Mouse (Mus musculus): ENCODE results near the gene Cpne4.

Gene Cpne4

DNA sequence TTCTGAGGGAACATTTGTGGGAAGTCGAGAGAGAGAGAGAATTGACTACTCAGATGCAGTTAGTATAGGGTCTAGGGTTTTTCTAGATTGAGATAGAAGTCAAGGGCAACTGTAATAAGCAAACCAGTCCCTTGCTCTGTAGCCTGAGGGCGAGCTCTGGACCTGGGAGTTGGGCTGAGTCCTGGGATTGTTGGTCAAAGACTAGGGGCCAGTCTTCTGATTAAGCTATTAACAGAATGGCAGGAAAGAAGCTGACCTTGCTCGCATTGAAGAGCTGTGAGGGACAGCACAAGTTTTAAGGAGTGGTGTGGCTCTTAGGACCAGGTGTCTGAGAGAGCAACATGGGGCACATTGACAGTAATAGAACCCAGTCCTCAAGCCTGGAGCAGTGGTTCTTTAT, 140.0 kb downstream of the Cpne4 start:
- DNase-seq (ENCODE audit: low spot score in 2 of 2), result no peak

DNA sequence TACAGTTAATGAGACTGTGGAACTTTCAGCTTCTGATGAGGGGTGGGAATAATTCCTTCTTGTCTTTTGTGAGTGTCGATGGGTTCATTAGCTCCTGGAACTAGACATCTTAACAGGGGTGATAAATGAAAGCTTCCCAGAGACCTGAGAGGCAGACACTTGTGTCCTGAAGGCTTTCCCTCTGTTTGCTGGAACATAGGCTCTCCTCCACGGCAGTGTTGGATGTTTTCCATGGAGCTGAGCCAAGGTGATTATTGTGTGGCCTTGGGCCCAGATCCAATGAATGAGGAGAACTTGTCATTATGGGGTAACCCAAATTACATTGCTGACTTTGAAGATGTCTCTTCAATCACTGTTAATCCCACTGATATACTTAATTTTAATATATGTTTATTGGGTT, 146.1 kb downstream of the Cpne4 start:
- DNase-seq (ENCODE audit: low spot score in 2 of 2), result peak; percentile 35 to 75

DNA sequence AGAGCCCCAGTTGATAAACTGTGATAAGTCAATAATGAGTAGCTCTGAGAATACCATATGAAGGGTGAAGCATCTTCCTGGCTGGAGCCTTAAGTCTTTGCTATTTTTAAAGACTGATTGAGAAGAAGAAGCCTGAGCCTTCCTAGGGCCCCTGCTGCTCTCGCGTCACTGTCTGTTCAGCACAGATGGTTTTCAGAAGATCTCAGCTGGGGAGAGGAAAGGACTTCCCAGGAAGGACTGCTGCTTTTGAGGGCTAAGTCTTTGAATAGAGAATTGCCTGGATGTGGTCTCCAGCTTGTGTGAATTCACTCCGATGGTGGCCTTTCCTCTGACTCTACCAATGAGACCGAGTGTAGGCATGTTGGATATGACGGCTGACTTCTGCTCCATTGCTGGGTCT, 163.7 kb downstream of the Cpne4 start:
- DNase-seq (ENCODE audit: low spot score in 2 of 2), result no peak

DNA sequence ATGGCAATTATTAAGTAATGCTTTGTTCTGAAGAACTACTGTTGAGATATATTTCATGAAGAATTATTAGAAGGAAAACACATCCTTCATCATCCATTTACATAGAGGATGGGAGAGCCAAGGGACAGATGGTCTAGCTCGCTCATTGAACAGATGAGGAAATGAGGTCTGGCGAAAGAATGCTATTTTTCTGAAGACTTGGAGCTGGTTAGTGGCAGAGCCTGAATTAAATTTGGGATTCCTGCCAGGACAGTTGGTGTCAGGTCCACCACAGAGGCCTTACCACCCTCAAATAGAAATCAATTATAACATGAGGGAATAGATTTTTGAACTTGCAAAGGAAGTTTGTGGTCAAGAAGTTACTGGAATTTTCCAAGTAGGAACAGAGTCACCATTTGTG, 178.2 kb downstream of the Cpne4 start:
- DNase-seq (ENCODE audit: low spot score in 2 of 2), result no peak

DNA sequence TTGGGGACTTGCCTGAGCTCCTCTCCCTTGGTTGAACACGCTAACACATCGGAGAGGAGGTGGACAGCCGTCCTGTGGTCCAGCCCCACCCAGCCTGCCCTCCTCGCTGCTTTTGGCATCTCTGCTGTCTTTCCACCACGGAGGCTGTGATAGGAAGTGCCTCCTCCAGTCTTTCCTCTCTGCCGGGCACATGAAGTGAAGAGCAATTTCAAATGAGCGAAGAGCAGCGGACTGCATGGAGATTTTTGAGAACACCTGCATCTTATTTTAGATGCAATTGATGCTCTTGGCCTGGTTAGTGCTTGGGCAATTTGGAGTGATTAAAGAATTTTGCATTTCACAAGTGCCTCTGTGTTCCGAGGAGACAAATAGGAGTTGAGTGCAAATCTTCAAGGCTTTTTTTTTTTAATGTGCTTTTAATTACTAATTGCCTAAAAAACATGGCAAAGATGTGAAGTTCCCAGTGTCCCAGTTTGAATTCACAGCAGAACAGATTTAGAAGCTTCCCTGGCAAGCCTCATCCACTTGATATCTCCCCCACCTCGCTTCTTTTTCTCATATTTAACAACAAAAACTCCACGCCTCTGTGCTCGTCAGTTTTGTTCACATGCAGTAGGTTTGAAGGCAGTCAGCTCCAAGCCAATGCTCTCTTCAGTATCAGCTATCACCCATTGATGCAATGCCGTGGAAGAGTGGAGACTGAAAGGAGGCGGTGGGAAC, 195.7 kb downstream of the Cpne4 start:
- no peak for DNase-seq (ENCODE audit: low spot score in 2 of 2)

DNA sequence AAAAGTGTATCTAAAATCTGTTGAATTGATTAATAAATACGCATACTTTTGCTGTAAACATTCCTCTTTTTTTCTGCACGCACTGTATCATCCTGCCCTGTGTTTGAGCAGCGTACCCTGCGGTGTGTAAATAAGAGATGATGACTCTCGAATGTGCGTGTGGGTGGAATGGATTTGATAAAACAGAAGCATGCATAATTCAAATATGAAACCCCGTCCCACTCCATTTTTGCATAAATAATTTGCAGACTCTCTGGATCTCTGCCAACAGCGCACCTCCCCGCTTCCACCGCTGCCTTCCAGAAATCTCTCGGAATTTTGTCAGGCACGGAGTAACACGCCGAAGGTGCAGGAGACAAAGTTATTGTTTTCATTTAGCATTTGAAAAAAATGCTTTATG, 208.4 kb downstream of the Cpne4 start:
- no peak for DNase-seq (ENCODE audit: low spot score in 2 of 2)

DNA sequence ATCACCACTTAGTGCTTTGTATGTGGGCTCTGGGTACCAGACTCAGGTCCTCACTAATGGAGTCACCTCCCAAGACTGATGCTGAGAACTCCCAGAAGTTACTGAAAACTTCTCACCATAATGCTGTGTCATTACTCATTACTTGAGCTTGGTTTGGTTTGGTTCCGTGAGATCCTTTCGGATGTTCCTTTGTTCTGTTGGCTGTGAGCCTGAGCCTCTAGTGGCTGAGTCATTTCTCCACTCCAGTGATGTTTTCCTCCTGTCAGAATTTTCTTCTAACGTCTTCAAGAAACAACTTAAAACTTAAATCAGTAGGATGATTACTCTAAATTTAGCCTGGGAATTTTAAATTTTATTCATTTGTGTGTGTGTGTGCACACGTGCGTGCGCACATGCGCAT, 212.9 kb downstream of the Cpne4 start:
- DNase-seq (ENCODE audit: low spot score in 2 of 2), result no peak

DNA sequence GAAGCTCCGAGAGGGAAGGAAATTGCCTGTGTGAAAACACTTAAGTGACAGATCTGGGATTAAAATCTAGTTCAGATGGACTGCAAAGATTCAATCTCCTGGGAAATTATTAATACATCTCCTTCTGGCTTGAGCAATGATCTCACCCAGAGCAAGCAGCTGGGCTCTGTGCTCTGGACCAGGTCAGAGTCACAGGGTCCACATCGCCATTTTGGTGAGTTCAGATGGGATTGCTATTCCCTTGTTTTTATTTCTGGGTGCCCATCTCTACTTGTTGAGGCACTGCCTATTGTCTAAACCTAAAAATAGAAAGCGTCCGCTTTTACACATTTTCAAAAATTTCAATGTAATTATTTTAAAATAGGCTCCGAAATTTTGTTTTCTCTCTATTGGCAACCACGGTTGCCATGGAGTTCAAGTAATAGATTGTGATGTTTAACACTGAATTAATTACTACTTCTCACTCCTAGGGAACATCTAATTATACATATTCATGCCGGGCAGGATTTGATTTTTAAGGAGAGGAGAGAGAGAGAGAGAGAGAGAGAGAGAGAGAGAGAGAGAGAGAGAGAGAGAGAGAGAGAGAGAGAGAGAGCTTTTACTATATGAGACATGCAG, 229.2 kb downstream of the Cpne4 start:
- no peak for DNase-seq (ENCODE audit: low spot score in 2 of 2)

DNA sequence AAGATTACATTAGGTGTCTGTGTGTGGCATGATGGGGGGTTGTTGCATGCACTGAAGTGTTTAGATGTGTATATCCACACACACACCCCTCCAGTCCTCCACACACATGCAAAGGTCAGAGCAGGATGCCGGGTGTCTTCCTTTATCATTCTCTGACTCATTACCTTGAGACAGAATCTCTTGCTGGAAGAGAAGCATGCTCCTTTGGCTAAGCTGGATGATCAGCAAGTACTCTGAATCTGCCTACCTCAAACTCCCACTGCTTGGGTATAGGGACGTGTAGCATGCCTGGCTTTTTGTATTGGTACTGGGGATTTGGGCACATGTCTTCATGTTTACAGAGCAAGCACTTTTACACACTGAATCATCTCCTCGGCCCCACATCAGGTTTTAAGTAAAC, 230.0 kb downstream of the Cpne4 start:
- no peak for DNase-seq (ENCODE audit: low spot score in 2 of 2)

DNA sequence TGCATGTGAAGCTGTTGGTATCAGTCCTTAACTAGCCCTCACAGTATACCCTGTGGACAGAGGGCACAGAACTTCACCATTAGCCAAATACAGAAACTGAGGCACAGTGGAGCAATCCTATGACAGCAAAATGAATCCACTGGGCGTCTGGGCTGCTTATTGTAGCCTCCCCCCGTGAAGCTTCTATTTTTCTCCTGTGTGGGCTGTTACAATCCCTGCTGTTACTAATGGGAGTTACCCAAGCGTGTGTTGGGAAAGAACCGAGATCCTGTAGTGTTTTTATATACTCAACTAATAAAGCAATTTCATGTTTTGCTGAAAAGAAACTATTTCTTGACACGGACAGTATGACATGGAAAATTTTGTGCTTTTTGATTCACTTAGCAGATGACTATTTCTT, 230.7 kb downstream of the Cpne4 start:
- no peak for DNase-seq (ENCODE audit: low spot score in 2 of 2)

DNA sequence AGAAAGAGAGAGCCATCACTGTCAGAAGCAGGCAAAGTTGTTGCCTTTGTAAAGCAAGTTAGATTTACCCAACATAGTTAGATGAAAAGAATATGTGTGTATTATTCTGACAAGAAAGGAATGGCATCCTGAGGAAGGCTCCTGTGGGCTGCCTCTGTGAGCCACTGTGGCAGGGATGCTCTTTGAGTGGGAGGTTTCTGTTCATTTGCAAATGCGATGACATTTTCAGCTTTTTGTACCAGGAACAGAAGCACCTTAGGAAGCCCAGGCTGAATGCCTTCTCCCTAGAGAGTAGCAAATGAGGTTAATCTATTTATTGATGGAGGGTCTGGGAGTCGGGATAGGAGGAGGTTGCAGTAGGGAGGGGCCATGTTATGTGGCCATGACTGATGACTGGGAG, 249.5 kb downstream of the Cpne4 start:
- DNase-seq (ENCODE audit: low spot score in 2 of 2), result no peak

DNA sequence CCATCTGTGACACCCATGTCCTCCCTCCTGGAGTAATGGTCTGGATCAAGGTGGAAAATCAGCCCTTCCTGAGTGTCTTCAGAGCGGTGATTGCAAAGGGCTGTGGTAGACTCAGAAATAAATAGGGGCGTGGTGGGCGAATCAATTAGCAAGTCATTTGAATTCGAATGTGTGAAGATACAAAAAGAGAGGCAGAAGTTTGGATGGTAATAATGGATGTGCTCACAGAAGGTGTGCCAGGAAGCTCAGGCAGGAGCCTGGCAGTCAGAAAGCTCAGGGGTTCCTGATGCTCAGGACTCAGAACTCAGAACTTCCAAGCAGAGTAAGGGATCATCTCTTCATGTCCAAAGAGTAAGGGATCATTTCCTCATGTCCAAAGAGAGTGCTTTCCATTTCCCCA, 257.7 kb downstream of the Cpne4 start:
- no peak for DNase-seq (ENCODE audit: low spot score in 2 of 2)

DNA sequence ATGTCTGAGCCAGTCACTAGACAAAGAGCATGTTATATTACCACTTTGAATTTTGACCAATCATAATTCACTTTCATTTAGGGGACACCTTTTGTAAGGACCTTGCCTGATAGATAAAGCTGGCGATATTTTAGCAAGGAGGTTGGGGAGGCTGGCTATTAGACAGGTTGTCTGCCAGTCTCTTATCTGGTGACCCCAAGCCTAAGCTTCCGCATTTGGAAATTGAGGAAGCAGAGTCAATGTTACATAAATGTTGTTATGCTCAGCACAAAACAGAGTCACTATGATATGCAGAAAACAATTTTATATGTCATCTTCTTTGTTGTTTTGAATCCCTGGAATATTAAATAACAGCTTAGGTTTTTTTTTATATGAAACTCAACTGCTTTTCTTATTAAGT, 267.6 kb downstream of the Cpne4 start:
- DNase-seq (ENCODE audit: low spot score in 2 of 2), result no peak

DNA sequence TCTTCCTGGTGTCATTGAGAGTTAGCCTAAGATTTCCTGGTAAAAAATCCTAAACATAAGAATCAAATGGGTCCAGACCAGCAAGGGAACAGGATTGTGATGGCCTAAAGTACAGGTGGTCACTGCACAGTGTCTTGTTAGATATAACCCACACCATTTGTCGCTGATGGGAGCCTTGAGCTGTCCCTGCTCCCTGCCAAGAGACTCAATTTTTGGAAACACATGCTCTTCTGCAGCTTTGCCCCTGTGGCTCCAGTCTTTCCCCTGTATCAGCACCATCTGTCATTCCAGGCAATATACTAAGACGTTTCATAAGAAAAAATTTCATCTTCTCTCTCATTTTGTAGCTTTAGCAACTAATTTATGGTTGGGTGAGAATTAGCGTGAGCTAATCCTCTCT, 281.6 kb downstream of the Cpne4 start:
- no peak for DNase-seq (ENCODE audit: low spot score in 2 of 2)

DNA sequence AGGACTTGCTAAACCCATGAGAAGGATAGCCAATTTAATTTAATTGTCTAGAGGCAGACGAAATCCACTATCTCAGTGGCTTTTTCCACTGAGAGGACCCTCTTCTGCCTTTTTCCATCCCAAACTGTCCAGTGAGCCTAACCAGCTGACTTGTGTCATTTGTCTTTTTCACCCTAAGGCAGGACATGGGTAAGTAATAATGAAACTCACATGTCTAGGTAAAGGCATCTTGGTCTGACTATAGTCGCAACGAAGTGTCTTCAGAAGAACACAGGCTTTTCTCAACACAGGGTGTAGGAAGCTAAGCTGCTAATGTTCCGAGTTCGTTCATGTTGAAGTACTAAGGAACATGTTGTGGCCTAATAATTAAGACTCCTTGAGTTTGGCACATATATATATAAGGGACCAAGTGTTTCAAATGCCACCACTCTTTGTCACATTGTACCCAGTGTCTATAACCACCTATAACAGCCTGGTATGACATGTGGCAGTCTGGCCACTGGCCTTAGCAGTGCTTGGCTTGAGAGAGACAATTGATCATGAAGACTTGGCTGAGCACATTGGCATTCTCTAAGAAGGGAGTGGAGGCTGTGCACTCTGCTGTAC, 286.0 kb downstream of the Cpne4 start:
- no peak for DNase-seq (ENCODE audit: low spot score in 2 of 2)

DNA sequence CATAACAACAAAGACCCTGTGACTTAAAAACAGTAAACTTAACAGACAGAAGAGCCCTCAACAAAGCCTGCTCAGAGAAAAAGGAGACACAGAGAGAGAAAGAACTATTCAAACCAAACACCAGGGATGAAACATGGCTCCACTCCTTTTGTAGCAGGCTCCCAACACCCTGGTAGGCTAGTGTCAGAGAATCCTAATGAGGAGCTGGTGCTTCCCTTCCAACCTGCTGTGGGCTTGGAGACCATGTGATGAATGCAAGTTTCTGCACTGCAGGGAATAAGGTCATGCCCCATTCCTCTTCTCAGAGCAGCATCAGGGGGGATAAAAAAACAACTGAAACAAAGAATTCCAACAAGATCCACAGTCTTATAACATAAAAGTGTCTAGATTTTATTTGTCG, 290.8 kb downstream of the Cpne4 start:
- DNase-seq (ENCODE audit: low spot score in 2 of 2), result no peak

DNA sequence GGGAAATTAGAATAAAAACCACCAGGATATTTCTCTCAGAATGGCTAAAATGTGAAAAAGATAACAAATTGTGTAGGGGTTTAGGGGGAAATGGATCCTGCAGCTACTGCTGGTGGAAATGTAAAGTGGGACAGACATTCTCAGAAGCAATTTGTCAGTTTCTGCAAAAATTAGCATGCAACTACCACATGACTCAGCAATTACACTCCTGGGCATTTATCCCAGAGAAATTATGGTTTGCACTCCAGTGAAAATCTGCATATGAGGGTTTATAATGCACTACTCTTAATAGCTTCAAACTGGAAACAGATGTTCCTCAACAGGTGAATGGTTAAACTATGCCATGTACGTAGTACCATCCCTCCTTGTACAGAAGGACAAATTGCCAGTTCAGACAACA, 294.2 kb downstream of the Cpne4 start:
- no peak for DNase-seq (ENCODE audit: low spot score in 2 of 2)

DNA sequence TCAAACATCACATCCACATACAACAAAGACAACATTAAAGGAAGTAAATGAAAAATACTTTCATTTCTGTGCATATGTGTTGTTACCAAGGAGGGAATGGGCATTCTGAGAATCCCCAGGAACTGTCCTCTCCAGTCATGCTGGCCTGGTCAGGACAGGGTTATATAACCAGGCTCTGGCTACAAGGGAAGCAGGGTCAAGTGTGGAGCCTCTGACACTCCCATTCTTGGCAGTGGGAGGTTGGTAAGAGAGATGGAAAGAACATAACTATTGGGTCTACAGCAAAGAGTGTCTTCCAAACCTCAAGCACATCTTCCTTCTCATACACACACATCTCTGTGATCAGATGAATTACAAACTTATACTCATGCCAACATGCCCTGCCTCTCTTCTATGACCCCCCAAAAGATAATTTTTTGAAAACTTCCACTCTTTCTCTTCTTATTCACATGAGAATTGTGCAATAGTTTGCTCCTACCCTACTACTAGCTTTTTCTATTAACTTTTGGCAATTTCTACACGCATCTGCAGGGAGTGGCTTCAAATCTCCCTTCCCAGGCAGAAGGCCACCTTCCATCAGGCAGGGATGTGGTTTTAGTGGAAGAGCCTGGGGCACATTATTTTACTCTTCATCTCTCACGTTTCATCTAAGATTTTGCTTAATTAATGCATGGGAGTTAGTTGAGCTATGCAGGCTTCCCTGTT, 298.3 kb downstream of the Cpne4 start:
- no peak for DNase-seq (ENCODE audit: low spot score in 2 of 2)

DNA sequence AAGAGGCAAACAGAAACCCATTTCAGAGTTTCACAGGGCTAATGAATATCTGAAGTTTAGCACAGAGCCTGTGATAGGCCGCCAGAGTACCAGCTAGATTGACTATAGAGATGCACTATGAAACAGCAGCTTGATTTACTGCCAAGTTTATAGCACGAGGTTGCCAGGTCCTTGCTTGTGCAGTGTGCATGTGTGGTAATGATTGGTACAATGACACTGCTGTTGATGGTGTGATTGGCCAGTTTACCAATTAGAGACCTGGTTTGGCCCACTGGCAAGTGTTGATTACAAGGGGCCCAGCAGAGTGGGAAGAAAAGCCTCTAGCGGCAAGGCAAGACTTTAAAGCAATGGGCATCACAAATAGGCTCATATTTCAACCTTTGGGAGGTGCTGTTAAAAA, 306.6 kb downstream of the Cpne4 start:
- no peak for DNase-seq (ENCODE audit: low spot score in 2 of 2)

DNA sequence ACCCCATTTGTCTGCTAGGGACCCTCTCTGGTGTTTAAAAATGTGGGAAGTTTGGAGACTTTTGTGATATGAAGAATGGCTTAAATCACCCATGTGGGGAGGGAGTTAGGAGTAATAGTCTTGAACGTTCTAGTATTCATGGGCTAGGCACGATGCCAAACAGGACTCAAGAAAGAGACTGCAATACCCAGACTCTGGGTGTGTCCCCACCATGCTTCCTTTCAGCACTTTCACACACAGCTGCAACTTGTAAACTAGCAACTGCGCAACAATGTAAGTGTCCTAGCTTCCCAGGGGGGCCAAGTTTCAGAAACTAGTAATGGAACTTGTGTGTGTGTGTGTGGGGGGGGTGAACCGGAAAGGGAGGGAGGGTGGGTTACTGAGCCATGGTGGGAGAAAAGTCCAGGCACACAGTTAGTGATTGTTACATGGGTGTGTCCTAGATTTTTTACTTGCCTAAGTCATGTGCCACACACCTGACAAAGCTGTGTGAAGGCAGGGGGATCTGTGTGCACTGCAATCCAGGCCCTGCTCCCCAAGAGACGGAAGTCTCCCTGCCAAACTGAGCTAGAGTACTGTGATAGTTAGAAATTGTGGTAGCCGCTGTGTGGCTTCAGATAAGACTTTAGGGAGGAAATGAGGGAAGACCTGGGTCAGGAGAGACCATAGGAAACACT, 307.3 kb downstream of the Cpne4 start:
- DNase-seq (ENCODE audit: low spot score in 2 of 2), result no peak

DNA sequence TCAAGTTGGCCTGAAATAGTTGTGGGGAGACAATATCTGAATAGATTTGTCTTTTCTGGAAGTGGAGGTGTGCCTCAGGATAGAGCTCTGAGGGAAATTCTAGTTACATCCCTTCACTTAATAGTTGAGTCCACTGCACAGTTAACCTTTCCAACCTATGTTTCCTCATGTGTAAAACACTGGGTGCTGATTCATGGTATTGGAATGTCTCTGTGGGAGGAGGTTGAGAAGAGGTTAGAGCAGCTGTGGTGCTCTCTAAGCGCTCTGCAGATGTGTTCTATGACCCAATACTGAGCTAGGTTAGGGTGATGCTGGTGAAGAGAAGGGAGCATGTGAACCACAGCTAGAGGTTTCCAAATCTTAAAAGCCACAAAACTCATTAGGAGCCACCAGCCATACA, 318.7 kb downstream of the Cpne4 start:
- DNase-seq (ENCODE audit: low spot score in 2 of 2), result no peak

DNA sequence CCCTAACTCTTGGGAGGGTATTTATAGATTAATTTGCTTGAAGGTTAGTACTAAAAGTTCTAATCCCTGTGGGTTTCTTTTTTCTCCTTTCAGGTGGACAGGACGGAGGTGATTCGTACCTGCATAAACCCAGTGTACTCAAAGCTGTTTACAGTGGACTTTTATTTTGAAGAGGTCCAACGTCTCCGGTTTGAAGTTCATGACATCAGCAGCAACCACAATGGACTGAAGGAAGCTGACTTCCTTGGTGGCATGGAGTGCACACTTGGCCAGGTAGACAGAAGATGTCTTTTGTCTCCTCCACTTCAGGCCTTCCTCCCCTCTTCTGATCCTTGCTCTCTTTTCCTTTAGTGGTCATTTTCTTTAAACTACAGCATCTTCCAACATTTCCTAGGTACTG, 325.5 kb downstream of the Cpne4 start:
- DNase-seq (ENCODE audit: low spot score in 2 of 2), result no peak
